Mouse (Mus musculus): ENCODE results near the gene Fam213a. TPM values are rescaled to one million over a fixed set of nuclear protein-coding genes. Genes with fewer than 3 reads are reported as not detected.

The Fam213a gene
- polyA plus RNA-seq, 1 experiment from 2014 or later: 46.7 TPM

- H3K27ac ChIP-seq (replicated peaks): no peak overlapping the region
- H3K4me3 ChIP-seq: no peak overlapping the region
- no peak for ATAC-seq (ENCODE audit: low FRiP score, low read depth)
- H3K4me1 ChIP-seq: peaks cover 24% of the 10 kb centered on the region
- no peaks in the 10 kb centered on the region for H3K27me3 ChIP-seq
- H3K4me2 ChIP-seq (replicated peaks): no peak overlapping the region
- H3K9me3 ChIP-seq: no peaks in the 10 kb centered on the region
- 0 out of 2 replicates have a peak, but pooled peaks cover 5% of the 10 kb centered on the region for H3K36me3 ChIP-seq
- no peak overlapping the region for H3K9ac ChIP-seq (replicated peaks)
- 90% methylated on average over 14 of the region's 14 CpGs for WGBS
Measured at GRCm38 (mm10) chr14:40947431-40948394, 65.9 kb downstream of the Fam213a start.

GRCm38 (mm10) chr14:40943802-40944201, 69.8 kb downstream of the Fam213a start:
- ATAC-seq (ENCODE audit: low FRiP score, low read depth): no peak
- 0 out of 2 replicates have a peak, but pooled peaks cover 5% of the 10 kb centered on the region for H3K36me3 ChIP-seq
- no peak overlapping the region for H3K4me2 ChIP-seq (replicated peaks)
- WGBS: 95% methylated on average over 2 of the region's 2 CpGs
- H3K27ac ChIP-seq (replicated peaks): no peak overlapping the region
- H3K4me1 ChIP-seq: peaks cover 3% of the 10 kb centered on the region; the same call in 1 of the 2 replicates
- no peak overlapping the region for H3K4me3 ChIP-seq
- H3K9me3 ChIP-seq: no peaks in the 10 kb centered on the region
- no peak overlapping the region for H3K9ac ChIP-seq (replicated peaks)
- no peaks in the 10 kb centered on the region for H3K27me3 ChIP-seq

Other genes starting within 250 kb of the Fam213a start
- gene Sh2d4b, start 120.5 kb downstream of the Fam213a start, polyA plus RNA-seq (2016; fragmentation: Nextera tagmentation; extraction: Ambion mirVana): 0.60 and 0.85 TPM in 2 replicates
- gene Tspan14, start 47.0 kb downstream of the Fam213a start, polyA plus RNA-seq (2016; fragmentation: Nextera tagmentation; extraction: Ambion mirVana): 87.3 and 88.5 TPM in 2 replicates
- 0.37 and 0.59 TPM in 2 replicates for gene Dydc2, start 55.4 kb upstream of the Fam213a start, polyA plus RNA-seq (2016; fragmentation: Nextera tagmentation; extraction: Ambion mirVana)
- gene Dydc1, start 59.1 kb upstream of the Fam213a start, polyA plus RNA-seq (2016; fragmentation: Nextera tagmentation; extraction: Ambion mirVana): not detected in 2 replicates
- not detected in 2 replicates for gene Mat1a, start 91.2 kb upstream of the Fam213a start, polyA plus RNA-seq (2016; fragmentation: Nextera tagmentation; extraction: Ambion mirVana)
- not detected in 2 replicates for gene Sftpa1, start 118.0 kb upstream of the Fam213a start, polyA plus RNA-seq (2016; fragmentation: Nextera tagmentation; extraction: Ambion mirVana)
- gene Mbl1, start 137.7 kb upstream of the Fam213a start, polyA plus RNA-seq (2016; fragmentation: Nextera tagmentation; extraction: Ambion mirVana): not detected in 2 replicates
- gene Sftpd, start 171.4 kb upstream of the Fam213a start, polyA plus RNA-seq (2016; fragmentation: Nextera tagmentation; extraction: Ambion mirVana): not detected in 2 replicates

Data from midbrain, embryonic 12.5 days (tissue).